Mouse (Mus musculus) heart, embryonic 15.5 days (tissue): ENCODE data around the gene Uevld. TPM values are rescaled to one million over a fixed set of nuclear protein-coding genes. Genes with fewer than 3 reads are reported as not detected.
"Not testable (repeated sequence)": the region's sequence is repeated elsewhere in the genome, so short reads cannot be mapped to it uniquely, and the experiment has no call there.

Experiments
- ATAC-seq: fragments of 200-750 bp; cut with Nextera tagmentation; replicated peaks from 2 replicates; pipeline ENCODE4 v1.8.0; 2017; ENCODE audit warnings: low read depth, moderate TSS enrichment; ENCODE audit not compliant: insufficient number of reproducible peaks, insufficient read depth, low FRiP score
- H3K27ac ChIP-seq: fragments of 300-500 bp; sonication (generic); 2 replicates; pipeline ENCODE4 v1.5.1; 2015; ENCODE audit warnings: mild to moderate bottlenecking, inconsistent platforms
- H3K27me3 ChIP-seq: fragments of 300-500 bp; sonication (generic); 2 replicates; pipeline ENCODE4 v1.6.1; 2015; ENCODE audit warnings: inconsistent platforms
- H3K36me3 ChIP-seq: fragments of 300-500 bp; sonication (generic); 2 replicates; pipeline ENCODE4 v1.6.1; 2015; ENCODE audit warnings: mild to moderate bottlenecking, inconsistent platforms
- H3K4me1 ChIP-seq: fragments of 300-500 bp; sonication (generic); replicated peaks from 2 replicates; pipeline ENCODE4 v1.6.1; 2015; ENCODE audit warnings: inconsistent platforms
- H3K4me2 ChIP-seq: fragments of 300-500 bp; sonication (generic); 2 replicates; pipeline ENCODE4 v1.6.1; 2015; ENCODE audit warnings: inconsistent platforms, mild to moderate bottlenecking, moderate library complexity
- H3K4me3 ChIP-seq: fragments of 300-500 bp; sonication (generic); 2 replicates; pipeline ENCODE4 v1.5.1; 2015; ENCODE audit warnings: mild to moderate bottlenecking, inconsistent platforms
- H3K9ac ChIP-seq: fragments of 300-500 bp; sonication (generic); 2 replicates; pipeline ENCODE4 v1.6.1; 2015; ENCODE audit warnings: mild to moderate bottlenecking, inconsistent platforms
- H3K9me3 ChIP-seq: fragments of 300-500 bp; sonication (generic); replicated peaks from 2 replicates; pipeline ENCODE4 v1.6.1; 2016; ENCODE audit warnings: inconsistent platforms
- WGBS: fragments of 180-500 bp; shearing (Covaris S2); methylation state at CpG from one replicate; pipeline ENCODE4 v1.1.7; 2015; ENCODE audit warnings: mixed read lengths; 5-methylcytosine and 5-hydroxymethylcytosine counted together
- polyA plus RNA-seq: library from polyadenylated mRNA; unstranded; fragments of >200 nt; fragmentation: Nextera tagmentation; extraction: Ambion mirVana; gene quantifications from 2 replicates; pipeline ENCODE4 v1.2.1, GENCODE M21; 2015

The Uevld gene
- polyA plus RNA-seq, 1 experiment from 2014 or later, result 8.9 TPM

- Histone ChIP-seq H3K4me1 (peaks cover 30% of the 10 kb centered on the region), H3K27ac (no peak overlapping the region), H3K9me3 (no peaks in the 10 kb centered on the region), H3K36me3 (peaks cover 67% of the 10 kb centered on the region), H3K4me2 (no peak overlapping the region), H3K9ac (no peak overlapping the region), H3K27me3 (no peaks in the 10 kb centered on the region), H3K4me3 (no peak overlapping the region)
- no peak for ATAC-seq
- WGBS, result 67% methylated on average over 4 of the region's 4 CpGs
These were observed 38.7 kb upstream of the Uevld start for GRCm38 (mm10) chr7:46997008-46997407.

GRCm38 (mm10) chr7:46995558-46995957 lies 37.2 kb upstream of the Uevld start:
- Histone ChIP-seq H3K4me1 (peaks cover 19% of the 10 kb centered on the region), H3K27ac (no peak overlapping the region), H3K36me3 (peaks cover 72% of the 10 kb centered on the region), H3K27me3 (no peaks in the 10 kb centered on the region), H3K4me3 (no peak overlapping the region), H3K4me2 (no peak overlapping the region), H3K9ac (no peak overlapping the region), H3K9me3 (no peaks in the 10 kb centered on the region)
- ATAC-seq, result no peak
- 86% methylated on average over 3 of the region's 3 CpGs for WGBS

GRCm38 (mm10) chr7:46993079-46993478 lies 34.8 kb upstream of the Uevld start:
- no peaks in the 10 kb centered on the region for H3K9me3 ChIP-seq
- no peak for ATAC-seq
- H3K4me2 ChIP-seq, result no peak overlapping the region
- H3K4me3 ChIP-seq, result no peak overlapping the region
- WGBS, result 79% methylated on average over 8 of the region's 8 CpGs
- no peak overlapping the region for H3K9ac ChIP-seq
- no peaks in the 10 kb centered on the region for H3K27me3 ChIP-seq
- peaks cover 16% of the 10 kb centered on the region for H3K4me1 ChIP-seq
- no peak overlapping the region for H3K27ac ChIP-seq
- H3K36me3 ChIP-seq, result peaks cover 62% of the 10 kb centered on the region

- not testable (repeated sequence) for H3K4me3 ChIP-seq, H3K9ac ChIP-seq, H3K9me3 ChIP-seq, H3K27me3 ChIP-seq, ATAC-seq, H3K4me1 ChIP-seq, H3K27ac ChIP-seq, H3K4me2 ChIP-seq
- H3K36me3 ChIP-seq, result peaks cover 27% of the 10 kb centered on the region
- WGBS, result 51% methylated on average over 4 of the region's 4 CpGs
These were observed 31.1 kb upstream of the Uevld start for GRCm38 (mm10) chr7:46989387-46989786.

- Histone ChIP-seq H3K4me2 (no peak overlapping the region), H3K36me3 (peaks cover 6% of the 10 kb centered on the region; the same call in 1 of the 2 replicates), H3K9ac (no peak overlapping the region), H3K27me3 (no peaks in the 10 kb centered on the region), H3K9me3 (no peaks in the 10 kb centered on the region), H3K27ac (peak overlapping the region; percentile 17; the same call in 1 of the 2 replicates), H3K4me3 (no peak overlapping the region), H3K4me1 (peaks cover 2% of the 10 kb centered on the region; the same call in 1 of the 2 replicates)
- WGBS, result 33% methylated on average over 2 of the region's 2 CpGs
- no peak for ATAC-seq
These were observed 28.7 kb upstream of the Uevld start for GRCm38 (mm10) chr7:46987073-46987472.

- Histone ChIP-seq H3K9ac (no peak overlapping the region), H3K36me3 (peaks cover 2% of the 10 kb centered on the region; the same call in 1 of the 2 replicates), H3K4me2 (no peak overlapping the region), H3K9me3 (no peaks in the 10 kb centered on the region), H3K27me3 (no peaks in the 10 kb centered on the region), H3K4me3 (no peak overlapping the region), H3K27ac (peak overlapping the region; percentile 17; the same call in 1 of the 2 replicates), H3K4me1 (peaks cover 2% of the 10 kb centered on the region; the same call in 1 of the 2 replicates)
- no peak for ATAC-seq
- 55% methylated on average over 5 of the region's 5 CpGs for WGBS
These were observed 28.3 kb upstream of the Uevld start for GRCm38 (mm10) chr7:46986646-46987045.

GRCm38 (mm10) chr7:46985718-46986505 lies 27.6 kb upstream of the Uevld start:
- Histone ChIP-seq H3K36me3 (no peaks in the 10 kb centered on the region), H3K27me3 (no peaks in the 10 kb centered on the region), H3K9me3 (no peaks in the 10 kb centered on the region), H3K4me3 (no peak overlapping the region), H3K9ac (no peak overlapping the region), H3K4me1 (peaks cover 2% of the 10 kb centered on the region; the same call in 1 of the 2 replicates), H3K27ac (0 out of 2 replicates have a peak overlapping the region, but pooled peaks have one; percentile 17), H3K4me2 (no peak overlapping the region)
- ATAC-seq, result no peak
- 44% methylated on average over 8 of the region's 8 CpGs for WGBS

- no peak within 1 kb of the TSS for H3K4me2 ChIP-seq
- no peaks in the 10 kb centered on the region for H3K9me3 ChIP-seq
- no peak within 1 kb of the TSS for H3K27ac ChIP-seq
- WGBS, result 82% methylated on average over 3 of the region's 3 CpGs
- no peaks in the 10 kb centered on the region; the same call in 1 of the 2 replicates for H3K4me1 ChIP-seq
- no peak for ATAC-seq
- no peak within 1 kb of the TSS for H3K9ac ChIP-seq
- no peak within 1 kb of the TSS for H3K4me3 ChIP-seq
- no peaks in the 10 kb centered on the region for H3K36me3 ChIP-seq
- H3K27me3 ChIP-seq, result no peaks in the 10 kb centered on the region
These were observed 25.0 kb upstream of the Uevld start, which contains the start of gene Gm9999 for GRCm38 (mm10) chr7:46983280-46983679. Gene Gm9999 (plus strand): TSS chr7:46983580.

GRCm38 (mm10) chr7:46975456-46975855 lies 17.1 kb upstream of the Uevld start:
- H3K4me3 ChIP-seq, result no peak overlapping the region
- H3K9me3 ChIP-seq, result no peaks in the 10 kb centered on the region
- ATAC-seq, result no peak
- no peaks in the 10 kb centered on the region for H3K27me3 ChIP-seq
- 85% methylated on average over 11 of the region's 11 CpGs for WGBS
- H3K4me2 ChIP-seq, result no peak overlapping the region
- no peaks in the 10 kb centered on the region for H3K4me1 ChIP-seq
- H3K36me3 ChIP-seq, result no peaks in the 10 kb centered on the region
- H3K27ac ChIP-seq, result no peak overlapping the region
- H3K9ac ChIP-seq, result no peak overlapping the region

- no peaks in the 10 kb centered on the region for H3K4me1 ChIP-seq
- 93% methylated on average over 4 of the region's 4 CpGs for WGBS
- no peak for ATAC-seq
- no peak overlapping the region for H3K4me3 ChIP-seq
- no peaks in the 10 kb centered on the region for H3K36me3 ChIP-seq
- no peak overlapping the region for H3K27ac ChIP-seq
- no peak overlapping the region for H3K9ac ChIP-seq
- H3K27me3 ChIP-seq, result no peaks in the 10 kb centered on the region
- no peaks in the 10 kb centered on the region for H3K9me3 ChIP-seq
- no peak overlapping the region for H3K4me2 ChIP-seq
These were observed 16.3 kb upstream of the Uevld start for GRCm38 (mm10) chr7:46974648-46975047.

- H3K9ac ChIP-seq, result no peak overlapping the region
- H3K9me3 ChIP-seq, result no peaks in the 10 kb centered on the region
- H3K27ac ChIP-seq, result no peak overlapping the region
- no peaks in the 10 kb centered on the region for H3K36me3 ChIP-seq
- H3K27me3 ChIP-seq, result no peaks in the 10 kb centered on the region
- no peak for ATAC-seq
- H3K4me3 ChIP-seq, result no peak overlapping the region
- no peaks in the 10 kb centered on the region for H3K4me1 ChIP-seq
- H3K4me2 ChIP-seq, result no peak overlapping the region
- 82% methylated on average over 4 of the region's 4 CpGs for WGBS
These were observed 11.6 kb upstream of the Uevld start for GRCm38 (mm10) chr7:46969898-46970297.

- H3K4me3 ChIP-seq, result no peak overlapping the region
- H3K27me3 ChIP-seq, result no peaks in the 10 kb centered on the region
- H3K9me3 ChIP-seq, result no peaks in the 10 kb centered on the region
- H3K4me2 ChIP-seq, result no peak overlapping the region
- H3K27ac ChIP-seq, result no peak overlapping the region
- no peaks in the 10 kb centered on the region for H3K36me3 ChIP-seq
- no peak overlapping the region for H3K9ac ChIP-seq
- peaks cover 24% of the 10 kb centered on the region for H3K4me1 ChIP-seq
- no peak for ATAC-seq
- WGBS, result 79% methylated on average over 7 of the region's 7 CpGs
These were observed 5.7 kb upstream of the Uevld start for GRCm38 (mm10) chr7:46964070-46964469.
